Mouse (Mus musculus): ENCODE measurements around the gene Mprip. TPM values are rescaled to one million over a fixed set of nuclear protein-coding genes. Genes with fewer than 3 reads are reported as not detected.

The Mprip gene
- total and polyA plus RNA-seq, 2 experiments from 2014 or later, result 53.3 to 172 TPM

DNA sequence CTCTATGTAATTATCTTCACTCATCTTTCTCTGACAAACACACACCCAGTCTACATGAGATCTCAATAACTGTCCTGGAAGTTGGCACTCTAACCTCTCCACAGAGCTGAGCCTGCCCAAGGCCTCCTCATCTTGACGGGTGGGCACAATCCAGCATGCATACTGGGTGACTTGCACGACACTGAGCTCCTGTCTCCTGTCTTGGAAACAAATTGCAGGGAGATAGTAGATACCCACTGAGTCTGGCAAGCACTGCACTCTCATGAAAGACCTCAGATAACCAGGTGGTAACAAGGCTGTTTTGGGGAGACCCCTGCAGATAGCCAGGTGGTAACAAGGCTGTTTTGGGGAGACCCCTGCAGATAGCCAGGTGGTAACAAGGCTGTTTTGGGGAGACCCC is 111.2 kb downstream of the Mprip start:
- DNase-seq (ENCODE audit: low spot score), result no peak
- TF ChIP-seq CTCF (IDR thresholded peaks at IDR 0.05), result no peak
- no peaks in the 10 kb centered on the region for H3K9me3 ChIP-seq (ENCODE audit: low read length)
- no peak overlapping the region for H3K27ac ChIP-seq (ENCODE audit: low read depth, low read length)
- no peaks in the 10 kb centered on the region for H3K27me3 ChIP-seq (ENCODE audit: insufficient read depth, low read length)
- H3K9ac ChIP-seq (replicated peaks; ENCODE audit: low read length, poor library complexity, severe bottlenecking), result no peak overlapping the region
- no peak overlapping the region for H3K4me3 ChIP-seq (ENCODE audit: low read depth, low read length)
- ATAC-seq (ENCODE audit: low FRiP score), result no peak
- H3K4me1 ChIP-seq (ENCODE audit: insufficient read depth, low read length), result no peaks in the 10 kb centered on the region
- WGBS, result 89% methylated on average over 2 of the region's 2 CpGs
- H3K36me3 ChIP-seq (ENCODE audit: insufficient read depth, low read length), result peaks cover 70% of the 10 kb centered on the region
- H3K4me2 ChIP-seq (ENCODE audit: low read depth, low read length, poor library complexity, severe bottlenecking), result no peak overlapping the region

DNA sequence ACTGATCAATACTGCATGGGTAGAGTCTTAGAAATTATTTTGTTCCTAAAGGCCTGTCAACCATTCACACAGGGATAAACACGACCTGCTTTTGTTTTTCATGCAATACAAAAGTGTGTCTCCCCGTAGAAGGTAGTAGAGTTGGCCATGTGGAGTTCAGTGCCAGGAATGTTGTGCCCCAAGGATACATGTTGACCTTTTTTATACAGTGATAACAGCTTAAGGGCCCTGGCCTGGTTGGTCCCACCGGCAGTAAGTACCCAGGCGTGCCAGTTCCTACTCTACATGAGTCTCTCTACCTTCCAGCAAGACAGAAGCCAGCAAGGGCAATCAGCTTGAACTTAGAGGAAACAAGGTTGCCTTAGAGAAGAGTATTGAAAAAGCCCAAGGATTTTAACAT is 111.8 kb downstream of the Mprip start:
- H3K4me1 ChIP-seq (ENCODE audit: insufficient read depth, low read length), result no peaks in the 10 kb centered on the region
- TF ChIP-seq CTCF (IDR thresholded peaks at IDR 0.05), result no peak
- H3K27ac ChIP-seq (ENCODE audit: low read depth, low read length), result no peak overlapping the region
- H3K36me3 ChIP-seq (ENCODE audit: insufficient read depth, low read length), result peaks cover 69% of the 10 kb centered on the region
- WGBS, result 92% methylated on average over 4 of the region's 4 CpGs
- H3K4me3 ChIP-seq (ENCODE audit: low read depth, low read length), result no peak overlapping the region
- H3K4me2 ChIP-seq (ENCODE audit: low read depth, low read length, poor library complexity, severe bottlenecking), result no peak overlapping the region
- DNase-seq (ENCODE audit: low spot score) (no peak), ATAC-seq (ENCODE audit: low FRiP score) (no peak)
- no peak overlapping the region for H3K9ac ChIP-seq (replicated peaks; ENCODE audit: low read length, poor library complexity, severe bottlenecking)
- H3K9me3 ChIP-seq (ENCODE audit: low read length), result no peaks in the 10 kb centered on the region
- H3K27me3 ChIP-seq (ENCODE audit: insufficient read depth, low read length), result no peaks in the 10 kb centered on the region

DNA sequence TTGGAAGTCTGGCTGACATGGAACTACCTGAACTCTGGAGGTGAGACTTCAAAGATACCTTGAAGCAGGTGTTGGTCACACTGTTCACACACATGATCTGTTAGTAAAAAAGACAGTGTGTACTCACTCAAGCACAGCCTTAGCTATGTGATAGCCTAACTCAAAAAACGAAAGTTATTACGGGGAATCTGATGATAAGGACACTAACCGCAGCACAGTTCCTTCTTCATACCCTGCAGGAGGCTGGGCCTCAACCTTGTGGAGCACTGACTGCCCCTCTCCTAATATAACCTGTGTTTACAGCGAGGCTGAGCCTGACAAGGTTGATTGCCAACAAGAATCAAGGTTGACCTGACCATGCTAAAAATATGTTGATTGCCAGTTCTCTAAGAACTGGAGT is 113.4 kb downstream of the Mprip start:
- Histone ChIP-seq H3K36me3 (ENCODE audit: insufficient read depth, low read length) (peaks cover 55% of the 10 kb centered on the region), H3K4me3 (ENCODE audit: low read depth, low read length) (no peak overlapping the region), H3K4me1 (ENCODE audit: insufficient read depth, low read length) (no peaks in the 10 kb centered on the region), H3K4me2 (ENCODE audit: low read depth, low read length, poor library complexity, severe bottlenecking) (no peak overlapping the region), H3K27me3 (ENCODE audit: insufficient read depth, low read length) (no peaks in the 10 kb centered on the region), H3K9ac (replicated peaks; ENCODE audit: low read length, poor library complexity, severe bottlenecking) (no peak overlapping the region), H3K27ac (ENCODE audit: low read depth, low read length) (no peak overlapping the region), H3K9me3 (ENCODE audit: low read length) (no peaks in the 10 kb centered on the region)
- ATAC-seq (ENCODE audit: low FRiP score) (no peak), DNase-seq (ENCODE audit: low spot score) (no peak)
- WGBS, result 91% methylated on average over 4 of the region's 4 CpGs
- TF ChIP-seq CTCF (IDR thresholded peaks at IDR 0.05), result no peak

DNA sequence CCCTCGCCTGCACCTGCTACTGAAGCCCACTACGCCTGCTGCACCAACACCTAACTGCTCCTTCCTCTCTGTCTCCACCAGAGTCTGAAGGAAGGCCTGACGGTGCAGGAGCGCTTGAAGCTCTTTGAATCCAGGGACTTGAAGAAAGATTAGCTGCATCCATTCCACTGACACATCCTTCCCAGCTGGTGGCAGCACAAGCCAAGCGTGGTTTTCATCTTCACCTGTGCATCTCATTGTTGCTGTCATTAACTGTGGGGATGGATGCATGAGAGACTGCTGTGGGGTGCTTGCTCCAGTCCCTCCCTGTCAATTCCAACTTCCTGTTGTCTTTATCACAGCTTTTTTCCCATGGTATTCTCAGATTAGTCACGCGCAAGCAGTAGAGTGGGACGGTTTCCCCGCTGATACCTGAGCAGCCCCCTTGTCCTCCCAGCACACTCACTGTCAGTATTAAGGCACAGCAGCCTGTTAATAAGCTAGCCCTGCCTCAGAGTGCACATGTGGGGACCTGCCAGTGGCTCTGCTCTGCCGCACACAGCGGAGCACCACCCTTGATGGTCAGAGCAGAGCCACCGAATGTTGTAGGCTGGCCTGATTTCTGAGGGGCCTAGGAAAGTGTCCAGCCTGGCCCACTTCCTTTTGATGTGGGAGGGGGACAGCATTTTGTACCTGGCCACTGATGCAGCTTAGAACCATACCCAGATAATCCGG is 114.5 kb downstream of the Mprip start:
- Histone ChIP-seq H3K9ac (replicated peaks; ENCODE audit: low read length, poor library complexity, severe bottlenecking) (no peak overlapping the region), H3K36me3 (ENCODE audit: insufficient read depth, low read length) (peaks cover 47% of the 10 kb centered on the region), H3K4me3 (ENCODE audit: low read depth, low read length) (no peak overlapping the region), H3K9me3 (ENCODE audit: low read length) (no peaks in the 10 kb centered on the region), H3K27me3 (ENCODE audit: insufficient read depth, low read length) (no peaks in the 10 kb centered on the region), H3K27ac (ENCODE audit: low read depth, low read length) (no peak overlapping the region), H3K4me1 (ENCODE audit: insufficient read depth, low read length) (no peaks in the 10 kb centered on the region), H3K4me2 (ENCODE audit: low read depth, low read length, poor library complexity, severe bottlenecking) (no peak overlapping the region)
- DNase-seq (ENCODE audit: low spot score), result peak; percentile 24
- ATAC-seq (ENCODE audit: low FRiP score), result peak; percentile 34; the same call in 1 of the 2 replicates
- TF ChIP-seq CTCF (IDR thresholded peaks at IDR 0.05), result peak; percentile 68
- 67% methylated on average over 13 of the region's 13 CpGs for WGBS

DNA sequence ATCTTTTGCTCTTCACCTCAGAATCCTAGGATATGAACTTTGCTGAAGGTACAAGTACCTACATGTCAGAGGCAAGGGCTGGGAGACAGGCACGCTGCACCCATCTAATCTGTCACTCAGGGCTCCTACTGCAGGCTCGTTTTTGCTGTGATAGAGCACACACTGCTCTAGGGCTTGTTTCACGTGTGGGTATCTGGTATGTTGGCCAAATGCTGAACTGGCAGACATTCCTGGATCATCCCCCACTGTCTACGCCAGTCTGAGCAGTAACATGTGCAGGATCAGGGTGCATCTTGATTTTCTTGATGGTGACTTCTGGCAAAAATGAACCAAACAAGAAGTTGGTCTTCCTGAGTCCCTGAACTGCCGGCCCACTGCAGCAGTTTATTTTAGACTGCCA is 116.2 kb downstream of the Mprip start:
- H3K9ac ChIP-seq (replicated peaks; ENCODE audit: low read length, poor library complexity, severe bottlenecking), result no peak overlapping the region
- no peaks in the 10 kb centered on the region for H3K4me1 ChIP-seq (ENCODE audit: insufficient read depth, low read length)
- H3K4me2 ChIP-seq (ENCODE audit: low read depth, low read length, poor library complexity, severe bottlenecking), result no peak overlapping the region
- no peak for ATAC-seq (ENCODE audit: low FRiP score)
- no peak overlapping the region for H3K27ac ChIP-seq (ENCODE audit: low read depth, low read length)
- 93% methylated on average over 5 of the region's 5 CpGs for WGBS
- DNase-seq (ENCODE audit: low spot score), result no peak
- no peak overlapping the region for H3K4me3 ChIP-seq (ENCODE audit: low read depth, low read length)
- TF ChIP-seq CTCF (IDR thresholded peaks at IDR 0.05), result no peak
- peaks cover 30% of the 10 kb centered on the region for H3K36me3 ChIP-seq (ENCODE audit: insufficient read depth, low read length)
- no peaks in the 10 kb centered on the region for H3K9me3 ChIP-seq (ENCODE audit: low read length)
- H3K27me3 ChIP-seq (ENCODE audit: insufficient read depth, low read length), result no peaks in the 10 kb centered on the region

DNA sequence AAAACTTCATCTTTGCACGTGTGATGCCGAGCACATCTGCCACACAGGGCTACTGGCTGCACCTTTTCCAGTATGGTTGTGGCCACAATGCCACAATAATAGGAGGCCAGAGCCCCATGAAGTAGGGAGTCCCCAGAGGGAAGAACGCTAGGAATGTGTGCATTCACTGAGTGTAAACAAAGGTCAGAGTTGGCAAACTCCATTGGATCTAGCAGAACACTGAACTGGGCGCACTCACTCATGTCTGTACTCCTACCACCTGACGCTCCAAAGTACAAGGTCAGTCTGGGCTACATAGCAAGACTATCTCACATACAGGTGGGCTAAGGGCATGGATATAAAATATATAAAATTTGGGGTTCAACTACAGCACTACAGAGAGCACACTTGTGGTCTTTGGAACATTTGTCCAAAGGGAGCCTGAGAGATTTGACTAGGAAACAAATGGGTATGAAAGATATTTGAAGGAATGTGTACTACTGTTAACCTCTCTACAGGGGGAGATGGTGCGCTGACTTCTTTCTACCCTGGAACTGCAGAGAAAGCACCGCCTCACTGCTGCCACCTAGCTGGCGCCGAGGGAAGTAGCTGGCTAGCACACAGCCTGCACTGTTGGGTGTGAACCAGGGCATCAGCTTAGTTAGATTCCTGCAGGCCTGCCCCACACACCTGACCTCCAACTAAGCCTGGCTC is 117.2 kb downstream of the Mprip start:
- Histone ChIP-seq H3K36me3 (ENCODE audit: insufficient read depth, low read length) (peaks cover 24% of the 10 kb centered on the region), H3K27me3 (ENCODE audit: insufficient read depth, low read length) (no peaks in the 10 kb centered on the region), H3K4me2 (ENCODE audit: low read depth, low read length, poor library complexity, severe bottlenecking) (no peak overlapping the region), H3K27ac (ENCODE audit: low read depth, low read length) (no peak overlapping the region), H3K9ac (replicated peaks; ENCODE audit: low read length, poor library complexity, severe bottlenecking) (no peak overlapping the region), H3K4me1 (ENCODE audit: insufficient read depth, low read length) (no peaks in the 10 kb centered on the region), H3K9me3 (ENCODE audit: low read length) (no peaks in the 10 kb centered on the region), H3K4me3 (ENCODE audit: low read depth, low read length) (no peak overlapping the region)
- WGBS, result 55% methylated on average over 9 of the region's 9 CpGs
- peak; percentile 87 for TF ChIP-seq CTCF (IDR thresholded peaks at IDR 0.05)
- DNase-seq (ENCODE audit: low spot score), result peak; percentile 59
- peak; percentile 31; the same call in 1 of the 2 replicates for ATAC-seq (ENCODE audit: low FRiP score)

All from midbrain, postnatal 0 days (tissue).